Comparison of ENCODE assay signal across 22 mouse cellular contexts in the genomic region with DNA sequence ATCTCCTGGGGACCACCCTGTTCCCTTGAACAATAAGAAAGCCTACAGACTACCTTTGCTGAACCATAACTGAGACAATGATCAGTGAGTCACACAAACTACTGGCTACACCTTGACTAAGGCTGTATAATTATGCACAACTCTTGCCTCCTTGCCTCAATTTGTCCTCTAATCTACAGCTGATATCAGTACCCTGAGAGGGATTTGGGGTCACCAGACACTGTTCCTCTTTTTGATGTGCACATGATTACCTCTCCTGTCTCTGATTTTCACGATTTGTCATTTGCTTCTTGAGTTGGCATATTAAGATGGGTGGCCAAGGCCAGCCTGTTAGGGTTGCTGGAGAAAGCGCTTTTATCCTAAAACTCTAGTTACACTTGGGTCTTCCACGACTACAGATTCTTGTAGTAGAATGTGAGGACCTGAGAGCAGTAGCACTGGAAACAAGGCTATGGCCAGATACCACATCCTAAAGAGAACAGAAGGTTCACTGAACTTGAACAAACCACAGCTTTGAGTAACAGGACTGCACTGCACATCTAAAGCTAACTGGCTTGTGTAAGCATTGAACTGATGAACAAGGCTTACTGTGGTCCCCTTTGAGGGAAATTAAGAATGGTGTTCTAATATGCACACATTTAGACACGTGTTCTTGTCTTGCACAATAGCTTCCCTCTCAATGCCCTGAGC. TPM values are rescaled to one million over a fixed set of nuclear protein-coding genes. Genes with fewer than 3 reads are reported as not detected.
A peak's percentile ranks its signal among the peaks of the same experiment; 100 is the strongest.
DNase-seq lines count a peak whose midpoint lies in the region; ATAC-seq and TF ChIP-seq lines count a peak whose summit lies in the region.
"Had no signal": no experiment of that assay in that cellular context is flagged by ENCODE, and none has a peak within 500 bp of the region (broad histone marks: within the 10 kb centered on the region; RNA-seq: fewer than 3 reads in every experiment).

No protein-coding gene starts in this region.

- in situ Hi-C loops in CH12.LX (cut with MboI; ENCODE audit: low pct_ligation_motif_present, low pct_unique_long_range_greater_than_20kb, low sequenced_read_pairs) = loop anchor here (10.0 to 25.0 kb wide), 2 partner anchors 195 to 422 kb away; partner anchors contain the start of gene Nyx

- H3K4me3 ChIP-seq in liver, adult 2 months (ENCODE audit: insufficient read depth, low read depth, low read length) = no peak overlapping the region
- H3K4me3 ChIP-seq in liver, embryonic 11.5 days (ENCODE audit: low read depth, low read length) = no peak overlapping the region
- no peak overlapping the region for H3K4me3 ChIP-seq in CH12.LX (replicated peaks in 1 of 3; ENCODE audit: low read depth in 2 of 3, low read length in 2 of 3, poor library complexity in 1 of 3)
- H3K4me3 ChIP-seq: embryonic facial prominence, embryonic 13.5 days; forebrain, embryonic 12.5 days; heart, embryonic 13.5 days; hindbrain, embryonic 15.5 days had no signal

- TF ChIP-seq CTCF in liver, adult 2 months (IDR thresholded peaks at IDR 0.05; ENCODE audit: low read depth, low read length) = no peak
- TF ChIP-seq CTCF in CH12.LX (conservative IDR thresholded peaks at IDR 0.05 in 1 of 2, IDR thresholded peaks at IDR 0.05 in 1 of 2; ENCODE audit: low read depth in 2 of 2, low read length in 2 of 2) = no peak

- H3K27ac ChIP-seq in liver, adult 2 months (replicated peaks; ENCODE audit: insufficient read depth, low read depth, low read length) = no peak overlapping the region
- H3K27ac ChIP-seq in liver, embryonic 11.5 days (ENCODE audit: low read depth, low read length) = no peak overlapping the region
- peak overlapping the region; percentile 88 for H3K27ac ChIP-seq in CH12.LX (ENCODE audit: insufficient read depth, low read depth)
- H3K27ac ChIP-seq: embryonic facial prominence, embryonic 13.5 days; forebrain, embryonic 12.5 days; heart, embryonic 13.5 days; hindbrain, embryonic 15.5 days had no signal

- peak; percentile 9 for DNase-seq in liver, adult 2 months (ENCODE audit: extremely low read depth, low read depth, low spot score)
- no peak for DNase-seq in liver, embryonic 11.5 days (ENCODE audit: low spot score)
- DNase-seq in CH12.LX (ENCODE audit: extremely low read depth) = peak; percentile 64
- DNase-seq in splenic B cell, adult 2 months (ENCODE audit: low read depth, low spot score) = peak; percentile 61
- no peak for DNase-seq in kidney, adult 9 months
- DNase-seq: adrenal gland, postnatal 10 days; cerebellum, adult 11-12 months; cerebellum, adult 9-10 months; cerebellum, postnatal 25 days; forebrain, postnatal 0 days; gastrocnemius, postnatal 25 days; heart, adult 11 months; heart, postnatal 36 days had no signal

- no peaks in the 10 kb centered on the region for H3K79me2 ChIP-seq in liver, adult 2 months (ENCODE audit: control insufficient read depth, insufficient read depth, low read length)
- no peaks in the 10 kb centered on the region for H3K79me2 ChIP-seq in CH12.LX (replicated peaks; ENCODE audit: control insufficient read depth, extremely low read depth, insufficient read depth, poor library complexity, severe bottlenecking)

- H3K9me3 ChIP-seq in liver, embryonic 11.5 days (ENCODE audit: control insufficient read depth, low read length) = no peaks in the 10 kb centered on the region
- no peaks in the 10 kb centered on the region for H3K9me3 ChIP-seq in CH12.LX (replicated peaks; ENCODE audit: low read length)
- H3K9me3 ChIP-seq: embryonic facial prominence, embryonic 13.5 days; forebrain, embryonic 12.5 days; heart, embryonic 13.5 days; hindbrain, embryonic 15.5 days had no signal

- H3K9ac ChIP-seq in liver, adult 2 months (ENCODE audit: low read depth, low read length) = no peak overlapping the region
- H3K9ac ChIP-seq in liver, embryonic 11.5 days (ENCODE audit: low read depth, low read length) = no peak overlapping the region
- H3K9ac ChIP-seq in CH12.LX (ENCODE audit: insufficient read depth, low read depth) = peak overlapping the region; percentile 26; the same call in 1 of the 2 replicates
- H3K9ac ChIP-seq: embryonic facial prominence, embryonic 13.5 days; forebrain, embryonic 12.5 days; forebrain, postnatal 0 days; heart, embryonic 13.5 days; hindbrain, embryonic 15.5 days had no signal

- H3K4me1 ChIP-seq in liver, adult 2 months (ENCODE audit: control insufficient read depth, insufficient read depth, low read length) = no peaks in the 10 kb centered on the region
- H3K4me1 ChIP-seq in liver, embryonic 11.5 days (replicated peaks; ENCODE audit: control insufficient read depth, insufficient read depth, low read length) = no peaks in the 10 kb centered on the region
- H3K4me1 ChIP-seq in CH12.LX (ENCODE audit: control insufficient read depth in 1 of 2, insufficient read depth in 2 of 2) = peaks cover 8 to 28% of the 10 kb centered on the region in 2 experiments; a peak in 3 of 4 replicates
- H3K4me1 ChIP-seq: embryonic facial prominence, embryonic 13.5 days; forebrain, embryonic 12.5 days; heart, embryonic 13.5 days; hindbrain, embryonic 15.5 days had no signal

- H3K4me2 ChIP-seq in liver, embryonic 11.5 days = no peak overlapping the region
- H3K4me2 ChIP-seq in CH12.LX (ENCODE audit: insufficient read depth, low read depth, poor library complexity, severe bottlenecking) = peak overlapping the region; percentile 67
- H3K4me2 ChIP-seq: embryonic facial prominence, embryonic 13.5 days; forebrain, embryonic 12.5 days; heart, embryonic 13.5 days; hindbrain, embryonic 15.5 days had no signal

- TF ChIP-seq RAD21 in CH12.LX (IDR thresholded peaks at IDR 0.05; ENCODE audit: low read depth, low read length) = no peak

- TF ChIP-seq POLR2A in liver, adult 2 months (IDR thresholded peaks at IDR 0.05; ENCODE audit: extremely low read depth, insufficient read depth, low read length) = no peak
- TF ChIP-seq POLR2A in CH12.LX (IDR thresholded peaks at IDR 0.05; ENCODE audit: low read depth, low read length) = no peak

- 65% methylated on average over 4 of the region's 4 CpGs for WGBS in liver, adult 2 months
- 70% methylated on average over 4 of the region's 4 CpGs for WGBS in liver, embryonic 11.5 days

- no peak for ATAC-seq in liver, embryonic 11.5 days (replicated peaks; ENCODE audit: low FRiP score)
- peak; percentile 20; the same call in 1 of the 2 replicates for ATAC-seq in granulocyte monocyte progenitor cell, adult 5-6 weeks (replicated peaks; ENCODE audit: poor library complexity, severe bottlenecking)
- no peak for ATAC-seq in inflammation-experienced regulatory T-cells, adult 6 months
- ATAC-seq: forebrain, postnatal 0 days had no signal

- TF ChIP-seq EP300 in CH12.LX (IDR thresholded peaks at IDR 0.05; ENCODE audit: low read length) = peak; percentile 69; the same call in 1 of the 2 replicates

- H3K36me3 ChIP-seq in liver, adult 2 months (ENCODE audit: control insufficient read depth, insufficient read depth, low read length) = no peaks in the 10 kb centered on the region
- no peaks in the 10 kb centered on the region for H3K36me3 ChIP-seq in liver, embryonic 11.5 days (ENCODE audit: control insufficient read depth, insufficient read depth, low read length)
- no peaks in the 10 kb centered on the region for H3K36me3 ChIP-seq in CH12.LX (replicated peaks in 1 of 2; ENCODE audit: control insufficient read depth in 1 of 2, insufficient read depth in 1 of 2, low read length in 1 of 2)
- H3K36me3 ChIP-seq in splenic B cell, adult 2 months (ENCODE audit: control insufficient read depth, insufficient read depth, low read length, poor library complexity, severe bottlenecking) = no peaks in the 10 kb centered on the region
- H3K36me3 ChIP-seq: embryonic facial prominence, embryonic 13.5 days; forebrain, embryonic 12.5 days; heart, embryonic 13.5 days; hindbrain, embryonic 15.5 days had no signal

- dilution Hi-C loops in CH12.LX (cut with MboI; ENCODE audit: extremely low pct_ligation_motif_present, extremely low pct_unique_long_range_greater_than_20kb, low sequenced_read_pairs) = no loop called here

- no peaks in the 10 kb centered on the region for H3K27me3 ChIP-seq in liver, adult 2 months (ENCODE audit: control insufficient read depth, insufficient read depth, low read length)
- H3K27me3 ChIP-seq in liver, embryonic 11.5 days (replicated peaks; ENCODE audit: control insufficient read depth, insufficient read depth, low read length) = no peaks in the 10 kb centered on the region
- no peaks in the 10 kb centered on the region for H3K27me3 ChIP-seq in CH12.LX (replicated peaks)
- H3K27me3 ChIP-seq in splenic B cell, adult 2 months (ENCODE audit: control insufficient read depth, insufficient read depth, low read length, poor library complexity, severe bottlenecking) = no peaks in the 10 kb centered on the region
- H3K27me3 ChIP-seq: embryonic facial prominence, embryonic 13.5 days; forebrain, embryonic 12.5 days; hindbrain, embryonic 15.5 days had no signal

TF ChIP-seq in CH12.LX, 34 proteins besides CTCF, POLR2A, EP300 and RAD21 (continues in another document):
- TF ChIP-seq MYC (IDR thresholded peaks at IDR 0.05; ENCODE audit: low read depth, low read length) (no peak), MEF2A (IDR thresholded peaks at IDR 0.05; ENCODE audit: borderline replicate concordance, low read depth, low read length) (no peak), USF2 (conservative IDR thresholded peaks at IDR 0.05; ENCODE audit: low read depth, low read length) (no peak), BHLHE40 (IDR thresholded peaks at IDR 0.05; ENCODE audit: low read depth, low read length) (peak; percentile 52; the same call in 1 of the 2 replicates)

RNA-seq across cellular contexts. Expression of gene Gpr82, which starts 1.8 kb away (rescaled TPM):
- not detected in 2 replicates for total RNA-seq in liver, adult 2 months (2014; rRNA removed)
- not detected in 2 replicates for polyA plus RNA-seq in liver, adult 2 months (2012; rRNA removed)
- 0.49 TPM in 1 of 2 replicates, not detected in the other for polyA plus RNA-seq in liver, embryonic 11.5 days (2014; fragmentation: Nextera tagmentation; extraction: Ambion mirVana)
- total RNA-seq in CH12.LX (2012; rRNA removed) (0.04 TPM in 1 of 2 replicates, not detected in the other), CH12.LX (2014; rRNA removed) (0.30 and 0.58 TPM in 2 replicates)
- 0.10 and 0.11 TPM in 2 replicates for polyA plus RNA-seq in CH12.LX (2012; ENCODE audit: insufficient read length, low read depth)
- not detected in 2 replicates for total RNA-seq in granulocyte monocyte progenitor cell, adult 5-6 weeks (2014; fragmentation: Nextera tagmentation)
- total RNA-seq in granulocyte monocyte progenitor cell, adult 5-6 weeks (2017) = not detected in 2 replicates
- polyA plus RNA-seq in inflammation-experienced regulatory T-cells, adult 6 months (2017; shearing (Covaris generic)) = under 1 TPM; 0.17 to 0.57 (median 0.45) TPM
- total RNA-seq: adrenal gland, postnatal 10 days; adrenal gland, postnatal 4 days; ES-E14; forebrain, postnatal 0 days; gastrocnemius, adult 18-20 months; gastrocnemius, postnatal 25 days; heart, postnatal 36 days had no signal

RNA-seq across cellular contexts. Expression of gene Gpr34, which starts 27.5 kb away (rescaled TPM):
- 0.09 and 0.27 TPM in 2 replicates for total RNA-seq in liver, adult 2 months (2014; rRNA removed)
- not detected in 2 replicates for polyA plus RNA-seq in liver, adult 2 months (2012; rRNA removed)
- polyA plus RNA-seq in liver, embryonic 11.5 days (2014; fragmentation: Nextera tagmentation; extraction: Ambion mirVana) = 0.47 and 0.67 TPM in 2 replicates
- total RNA-seq in CH12.LX (2012; rRNA removed) (1.5 and 3.4 TPM in 2 replicates), CH12.LX (2014; rRNA removed) (15.7 and 17.2 TPM in 2 replicates)
- 4.1 and 4.9 TPM in 2 replicates for polyA plus RNA-seq in CH12.LX (2012; ENCODE audit: insufficient read length, low read depth)
- total RNA-seq in granulocyte monocyte progenitor cell, adult 5-6 weeks (2014; fragmentation: Nextera tagmentation) = not detected in 2 replicates
- total RNA-seq in granulocyte monocyte progenitor cell, adult 5-6 weeks (2017) = 1.4 TPM in 1 of 2 replicates, not detected in the other
- polyA plus RNA-seq in inflammation-experienced regulatory T-cells, adult 6 months (2017; shearing (Covaris generic)) = 10 to 100 TPM in 2 of 3 experiments, 1 to 10 TPM in 1; 5.4 to 29.1 (median 24.6) TPM
- total RNA-seq: ES-E14 had no signal

Comparison
In these comparisons a context has a peak if more than half of its experiments do, and no peak if none do; other contexts are left out.
1. DNase-seq: peak in liver, adult 2 months (single experiment), CH12.LX (single experiment) and splenic B cell, adult 2 months (single experiment); none in liver, embryonic 11.5 days (single experiment) and kidney, adult 9 months (single experiment).